Mouse (Mus musculus): ENCODE data around the gene Fancg.
"Not testable (repeated sequence)": the region's sequence is repeated elsewhere in the genome, so short reads cannot be mapped to it uniquely, and the experiment has no call there.

Gene Fancg

DNA sequence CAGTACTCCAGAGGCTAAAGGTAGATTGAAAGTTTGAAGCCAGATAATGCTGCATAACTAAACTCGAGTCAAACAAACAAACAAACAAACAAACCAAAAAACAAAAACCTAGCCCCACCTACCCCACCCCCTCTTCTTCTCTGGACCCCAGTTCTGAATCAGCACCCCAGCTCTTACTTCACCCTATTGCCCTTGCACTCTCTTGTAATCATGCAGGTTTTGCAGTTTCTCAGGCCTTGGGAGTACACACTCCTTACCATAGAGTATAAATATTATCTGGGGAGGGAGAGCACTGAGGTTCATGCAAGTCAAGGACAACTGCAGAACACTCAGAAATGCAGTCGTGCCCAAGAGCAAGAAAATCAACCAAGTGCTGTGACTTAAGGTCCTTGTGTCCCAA lies 9.0 kb downstream of the Fancg start:
- no peak for ATAC-seq (ENCODE audit: insufficient number of reproducible peaks, low FRiP score, low TSS enrichment)

DNA sequence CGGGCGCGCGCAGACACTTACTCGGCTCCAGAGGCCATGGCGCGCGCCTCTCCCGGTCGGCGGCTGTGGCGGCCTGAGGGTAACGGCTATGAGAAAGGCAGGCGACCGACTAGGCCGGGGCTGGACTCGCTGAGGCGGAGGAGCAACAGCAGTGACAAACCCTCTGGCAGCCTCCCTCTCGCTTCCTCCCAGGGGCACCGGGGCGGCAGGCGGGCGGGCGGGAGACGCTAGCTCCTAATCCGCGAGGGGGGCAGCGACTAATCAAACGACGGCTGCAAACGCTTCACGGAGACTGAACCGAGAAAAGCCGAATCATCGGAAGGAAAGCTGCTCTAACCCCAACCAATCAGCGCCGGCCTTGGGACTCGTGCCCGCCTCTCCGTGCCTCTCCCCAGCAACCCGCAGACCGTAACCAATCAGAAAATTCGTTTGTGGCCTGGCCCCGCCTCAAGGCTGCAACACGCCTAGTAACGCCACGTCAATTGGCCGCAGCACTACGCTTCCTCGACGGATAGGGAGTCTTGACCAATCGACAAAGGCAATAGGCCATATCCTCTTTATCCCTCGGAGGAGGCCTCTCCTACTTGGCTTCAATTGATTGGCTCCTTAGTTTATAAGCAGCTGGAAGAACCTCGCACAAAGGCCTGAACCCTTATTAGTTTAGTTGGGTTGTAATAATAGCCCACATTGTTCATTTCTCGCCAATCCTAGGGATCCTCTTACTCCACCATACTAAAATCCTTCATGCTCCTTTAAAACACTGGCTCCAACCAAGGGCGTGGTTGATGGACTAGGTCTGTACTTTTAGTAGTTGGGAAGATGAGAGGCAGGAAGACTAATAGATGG lies 9.9 kb downstream of the Fancg start, which contains the start of gene Vcp:
Gene Vcp, minus strand, starts transcription at position 367 of the 846 bp plus-strand sequence.
- ATAC-seq (ENCODE audit: insufficient number of reproducible peaks, low FRiP score, low TSS enrichment) = peak; percentile 95

DNA sequence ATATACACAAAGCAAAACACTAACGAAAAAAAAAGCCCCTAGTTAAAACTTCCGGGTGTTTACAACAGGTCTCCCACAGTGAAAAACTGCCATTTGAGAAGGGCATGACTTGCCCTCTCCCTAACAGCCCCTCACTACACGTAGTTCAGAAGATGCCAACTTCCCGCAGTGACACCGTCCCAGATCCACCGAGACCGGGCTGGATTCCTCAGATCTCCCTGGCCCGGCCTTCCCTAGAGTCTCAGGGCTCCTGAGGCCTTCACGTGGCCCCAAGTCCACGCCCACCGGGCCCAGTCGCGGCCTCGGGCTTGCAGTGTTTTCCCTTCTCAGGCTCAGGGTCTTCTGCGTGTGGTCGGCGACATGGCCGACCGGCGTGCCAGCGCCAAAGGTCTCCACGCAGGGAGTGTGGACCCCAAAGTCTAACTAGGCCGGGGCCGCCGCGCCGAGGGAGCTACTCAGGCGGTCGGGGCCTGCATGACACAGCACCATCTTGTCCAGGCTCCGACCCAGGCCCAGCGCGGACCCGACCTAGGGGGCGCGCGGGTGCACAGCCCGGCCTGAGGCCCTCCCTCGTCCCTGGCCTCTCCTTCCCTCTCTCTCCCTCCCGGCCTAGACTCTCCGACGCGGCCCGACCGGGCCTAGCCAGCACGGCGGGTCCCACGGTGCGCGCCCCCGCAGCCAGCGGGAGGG lies 10.7 kb downstream of the Fancg start:
- peak; percentile 74 for ATAC-seq (ENCODE audit: insufficient number of reproducible peaks, low FRiP score, low TSS enrichment)

DNA sequence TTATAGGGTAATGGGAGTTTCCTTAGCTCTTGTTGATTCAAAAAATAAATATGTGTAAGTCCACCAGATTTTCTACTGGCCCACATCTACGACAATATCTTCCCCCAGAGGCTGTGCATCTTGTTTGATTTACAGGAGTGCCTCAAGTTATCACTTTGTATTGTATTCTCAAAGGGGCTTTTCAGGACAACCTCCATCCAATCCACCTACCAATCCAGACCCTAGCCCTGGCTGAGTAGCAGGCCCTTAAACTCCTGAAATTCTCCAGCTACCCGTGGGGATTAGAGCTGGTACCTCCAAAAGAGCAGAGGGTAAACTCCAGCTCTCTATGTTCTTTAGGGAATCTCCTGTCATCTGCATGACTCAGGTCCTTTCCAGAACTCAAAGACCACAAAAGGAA lies 12.3 kb downstream of the Fancg start:
- no peak for ATAC-seq (ENCODE audit: insufficient number of reproducible peaks, low FRiP score, low TSS enrichment)

DNA sequence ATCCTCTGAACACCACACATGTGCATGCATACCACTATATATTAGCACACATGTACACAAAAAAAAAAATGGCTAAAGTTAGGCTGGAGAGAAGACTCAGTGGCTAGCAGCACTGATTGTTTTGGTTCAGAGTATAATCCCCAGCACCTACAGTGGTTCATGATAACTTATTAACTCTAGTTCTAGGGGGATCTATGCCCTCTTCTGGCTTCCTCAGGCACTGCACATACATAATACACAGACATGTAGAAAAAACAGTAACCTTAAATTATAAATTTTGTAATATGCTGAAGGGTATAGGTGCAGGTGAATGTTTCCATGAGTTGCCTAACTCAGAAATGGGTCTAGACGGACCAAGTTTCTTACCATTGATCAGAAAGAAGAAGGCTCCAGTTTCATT lies 22.0 kb downstream of the Fancg start:
- ATAC-seq (ENCODE audit: insufficient number of reproducible peaks, low FRiP score, low TSS enrichment) = no peak

DNA sequence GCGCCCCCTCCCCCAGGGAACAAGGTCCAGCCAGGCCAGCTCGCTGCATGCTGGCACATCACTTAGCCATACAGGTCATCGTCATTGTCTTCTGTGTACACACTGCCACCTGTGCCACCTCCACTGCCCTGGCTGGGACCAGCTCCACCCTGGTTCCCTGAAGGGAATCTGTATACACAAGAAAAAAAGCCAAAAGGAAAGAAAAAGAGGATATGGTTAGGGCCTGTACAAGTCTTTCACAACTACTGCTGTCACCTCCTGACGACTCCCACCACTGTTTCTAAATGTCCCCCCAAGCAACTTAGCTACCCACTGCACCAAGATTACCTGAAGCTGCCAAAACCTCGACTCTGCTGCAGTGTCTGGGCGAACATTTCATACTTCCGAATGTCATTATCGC lies 29.8 kb downstream of the Fancg start:
- not testable (repeated sequence) for ATAC-seq (ENCODE audit: insufficient number of reproducible peaks, low FRiP score, low TSS enrichment)

DNA sequence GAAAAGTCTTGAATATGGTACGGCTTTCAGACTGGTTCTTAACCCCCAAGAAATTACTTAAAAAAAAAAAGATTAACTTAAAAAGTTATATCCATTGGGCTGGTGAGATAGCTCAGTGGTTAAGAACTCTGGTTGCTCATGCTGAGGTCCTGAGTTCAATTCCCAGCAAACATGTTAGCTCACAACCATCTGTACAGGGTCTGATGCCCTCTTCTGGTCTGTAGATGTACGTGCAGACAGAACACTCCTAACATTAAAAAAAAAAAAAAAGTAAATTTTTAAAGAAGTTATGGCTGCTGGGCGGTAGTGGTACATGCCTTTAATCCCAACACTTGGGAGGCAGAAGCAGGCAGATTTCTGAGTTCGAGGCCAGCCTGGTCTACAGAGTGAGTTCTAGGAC lies 32.2 kb downstream of the Fancg start:
- no peak for ATAC-seq (ENCODE audit: insufficient number of reproducible peaks, low FRiP score, low TSS enrichment)

DNA sequence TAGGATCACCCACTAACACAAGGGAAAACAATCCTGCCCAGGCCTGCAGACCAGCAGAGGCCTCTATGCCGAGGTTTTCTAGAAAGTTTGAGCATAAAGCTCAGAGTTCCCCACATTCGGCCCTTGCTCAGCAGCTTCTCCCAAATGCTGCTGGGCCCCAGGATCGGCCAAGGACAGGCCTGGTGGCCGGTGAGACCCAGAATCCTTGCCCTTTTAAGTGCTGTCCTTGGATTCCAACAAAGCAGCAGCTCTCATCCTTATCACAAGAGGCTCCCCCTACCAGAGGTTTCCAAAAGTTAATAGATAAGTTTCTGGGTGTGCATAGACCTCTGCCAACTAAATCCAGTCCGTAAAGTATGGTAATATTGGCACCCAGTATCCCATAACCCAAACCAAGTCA lies 36.4 kb downstream of the Fancg start:
- ATAC-seq (ENCODE audit: insufficient number of reproducible peaks, low FRiP score, low TSS enrichment) = no peak

DNA sequence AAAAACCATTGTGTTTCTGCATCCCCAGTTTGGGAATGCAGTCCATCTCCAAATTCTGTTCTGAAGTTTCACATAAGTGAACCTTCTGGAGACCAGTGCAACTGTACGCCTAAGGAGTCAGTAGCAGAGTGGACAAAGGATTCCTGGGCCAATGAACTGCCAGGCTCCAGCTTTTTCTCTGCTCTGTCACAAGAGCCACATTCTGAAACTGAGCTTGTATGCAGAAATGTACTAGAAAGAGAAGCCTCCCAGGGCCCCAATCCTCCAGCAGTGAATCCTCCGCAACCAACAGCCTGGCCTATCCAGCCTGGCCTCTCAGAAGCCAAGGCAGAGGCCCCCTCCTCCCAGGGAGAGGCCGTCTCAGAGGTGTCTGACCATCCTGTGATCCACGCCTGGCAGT lies 37.4 kb downstream of the Fancg start:
- no peak for ATAC-seq (ENCODE audit: insufficient number of reproducible peaks, low FRiP score, low TSS enrichment)

DNA sequence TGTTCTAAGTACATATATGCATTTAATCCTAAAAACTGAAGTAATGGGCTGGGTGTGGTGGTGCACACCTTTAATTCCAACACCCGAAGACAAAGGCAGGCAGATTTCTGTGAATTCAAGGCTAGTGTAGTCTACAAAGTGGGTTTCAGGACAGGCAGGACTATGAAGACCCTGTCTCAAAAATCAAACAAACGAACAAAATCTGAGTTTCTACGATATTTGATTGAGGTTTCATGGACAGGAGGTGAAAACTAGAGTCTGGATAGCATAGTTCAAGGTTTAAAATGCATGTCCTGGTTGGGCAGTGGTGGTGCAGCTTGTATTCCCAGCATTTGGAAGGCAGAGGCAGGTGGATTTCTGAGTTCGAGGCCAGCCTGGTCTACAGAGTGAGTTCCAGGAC lies 41.0 kb downstream of the Fancg start, which contains the start of gene 1700022I11Rik:
Gene 1700022I11Rik, plus strand, starts transcription at position 301 of the 400 bp plus-strand sequence.
- ATAC-seq (ENCODE audit: insufficient number of reproducible peaks, low FRiP score, low TSS enrichment) = no peak

DNA sequence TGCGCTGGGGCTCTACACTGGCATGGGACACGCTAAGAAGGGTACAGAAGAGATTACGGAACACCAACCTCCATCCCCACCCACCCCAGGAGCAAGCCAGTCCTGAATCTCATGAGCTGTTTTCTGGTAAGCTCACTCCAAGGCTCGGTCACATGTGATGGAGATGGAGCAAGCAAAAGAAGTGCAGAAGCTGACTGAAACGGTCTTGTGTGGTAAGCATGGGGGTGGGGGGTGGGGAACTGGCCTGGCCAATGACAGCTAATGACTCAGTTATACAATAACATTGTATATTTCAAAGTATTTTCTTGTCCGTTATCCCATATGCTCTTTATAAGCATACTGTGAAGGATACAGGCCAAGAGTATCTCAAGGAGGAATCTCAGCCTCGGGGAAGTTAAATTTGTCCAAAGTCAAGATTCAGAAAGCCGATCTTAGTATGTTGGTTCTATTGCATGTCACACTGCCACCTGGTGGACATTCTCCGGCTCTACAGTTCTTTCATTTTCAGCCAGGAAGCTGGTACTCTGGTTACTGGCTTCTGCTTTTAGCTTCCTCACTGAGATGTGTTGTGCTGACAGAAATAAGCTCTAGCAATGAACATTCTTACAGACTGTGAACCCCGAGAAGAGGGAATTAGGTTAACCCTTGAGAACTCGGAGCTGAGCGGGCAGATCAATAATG lies 45.1 kb downstream of the Fancg start:
- peak; percentile 52; the same call in 1 of the 2 replicates for ATAC-seq (ENCODE audit: insufficient number of reproducible peaks, low FRiP score, low TSS enrichment)

DNA sequence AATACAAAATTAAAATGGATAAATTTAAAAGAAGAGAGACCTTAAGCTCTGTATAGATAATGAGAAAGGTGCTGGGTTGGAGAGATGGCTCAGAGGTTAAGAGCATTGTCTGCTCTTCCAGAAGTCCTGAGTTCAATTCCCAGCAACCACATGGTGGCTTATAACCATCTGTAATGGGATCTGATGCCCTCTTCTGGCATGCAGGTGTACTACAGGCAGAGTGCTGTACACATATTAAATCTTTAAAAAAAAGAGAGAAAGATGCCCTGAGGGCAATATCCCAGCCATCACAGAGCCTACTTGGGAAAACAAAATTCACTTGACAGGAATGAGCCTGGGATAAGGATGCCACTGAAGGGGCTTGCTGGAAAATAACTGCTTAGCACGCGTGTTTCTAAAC lies 46.8 kb downstream of the Fancg start:
- no peak for ATAC-seq (ENCODE audit: insufficient number of reproducible peaks, low FRiP score, low TSS enrichment)

DNA sequence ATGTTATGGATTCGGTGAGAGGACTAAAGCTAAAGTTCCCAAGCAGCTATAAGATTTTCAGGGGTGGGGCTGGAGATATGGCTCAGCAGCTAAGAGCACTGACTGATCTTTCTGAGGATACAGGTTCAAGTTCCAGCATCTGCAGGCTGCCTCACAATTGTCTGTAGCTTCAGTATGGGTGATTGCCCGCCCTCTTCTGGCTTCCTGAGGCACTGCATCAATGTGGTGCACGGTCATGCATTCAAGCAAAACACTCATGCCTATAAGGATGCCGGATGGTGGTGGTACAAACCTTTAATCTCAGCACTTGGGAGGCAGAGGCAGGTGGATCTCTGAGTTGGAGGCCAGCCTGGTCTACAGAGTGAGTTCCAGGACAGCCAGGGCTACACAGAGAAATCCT lies 48.7 kb downstream of the Fancg start:
- ATAC-seq (ENCODE audit: insufficient number of reproducible peaks, low FRiP score, low TSS enrichment) = no peak

DNA sequence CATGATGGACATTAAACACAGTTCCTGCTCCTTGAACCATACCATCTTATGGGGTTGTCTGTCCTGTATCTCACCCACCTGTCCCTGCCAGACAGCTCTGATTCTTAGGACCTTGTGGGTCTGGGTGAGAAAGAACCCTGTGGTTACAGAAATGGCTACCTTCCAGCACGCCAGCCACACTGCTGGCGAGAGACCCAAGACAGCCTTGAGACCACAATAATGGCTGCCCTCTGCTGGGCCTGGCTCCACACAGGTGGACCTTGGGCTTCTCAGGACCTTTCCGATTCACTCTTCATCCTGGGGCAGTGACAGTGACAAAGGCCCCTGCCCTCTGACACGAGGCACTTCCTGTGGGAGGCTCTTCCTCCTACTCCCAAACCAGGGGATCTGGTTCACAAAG lies 50.9 kb downstream of the Fancg start:
- no peak for ATAC-seq (ENCODE audit: insufficient number of reproducible peaks, low FRiP score, low TSS enrichment)

DNA sequence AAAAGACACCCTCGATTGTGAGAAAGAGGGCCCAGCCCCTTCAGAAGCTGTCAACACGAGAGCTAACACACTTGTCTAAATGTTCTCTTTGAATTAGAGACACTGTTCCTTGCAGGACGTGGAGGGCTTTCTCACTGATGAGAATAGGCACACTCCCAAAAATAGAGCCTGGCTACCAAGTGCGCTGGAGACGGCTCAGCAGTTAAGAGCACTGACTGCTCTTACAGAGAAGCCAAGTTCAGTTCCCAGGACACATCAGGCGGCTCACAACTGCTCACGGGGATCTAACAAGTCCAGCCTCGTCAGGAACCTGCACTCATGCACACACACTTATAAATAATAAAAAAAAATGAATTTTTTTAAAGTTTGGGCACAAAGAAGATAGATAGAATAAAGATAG lies 51.4 kb downstream of the Fancg start:
- ATAC-seq (ENCODE audit: insufficient number of reproducible peaks, low FRiP score, low TSS enrichment) = no peak

DNA sequence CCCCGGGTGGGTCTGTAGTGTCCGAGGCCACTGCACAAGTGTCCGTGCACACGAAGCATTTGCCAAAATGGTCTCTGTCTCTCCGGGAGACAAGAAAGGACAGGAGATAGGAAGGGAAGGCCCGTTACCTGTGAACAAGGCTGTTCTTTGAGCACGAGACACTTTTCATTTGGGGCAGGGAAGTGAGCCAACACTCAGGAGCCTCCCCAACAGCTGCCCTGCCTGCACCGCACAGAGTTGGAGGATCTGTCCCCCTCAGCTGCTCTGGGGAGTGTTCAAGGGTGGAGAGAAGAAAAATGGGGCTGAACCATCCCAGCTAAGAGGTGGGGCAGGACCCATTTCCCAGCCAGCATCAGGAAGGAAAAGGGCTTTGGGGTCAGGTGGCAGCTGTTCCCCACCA lies 52.3 kb downstream of the Fancg start:
- no peak for ATAC-seq (ENCODE audit: insufficient number of reproducible peaks, low FRiP score, low TSS enrichment)

DNA sequence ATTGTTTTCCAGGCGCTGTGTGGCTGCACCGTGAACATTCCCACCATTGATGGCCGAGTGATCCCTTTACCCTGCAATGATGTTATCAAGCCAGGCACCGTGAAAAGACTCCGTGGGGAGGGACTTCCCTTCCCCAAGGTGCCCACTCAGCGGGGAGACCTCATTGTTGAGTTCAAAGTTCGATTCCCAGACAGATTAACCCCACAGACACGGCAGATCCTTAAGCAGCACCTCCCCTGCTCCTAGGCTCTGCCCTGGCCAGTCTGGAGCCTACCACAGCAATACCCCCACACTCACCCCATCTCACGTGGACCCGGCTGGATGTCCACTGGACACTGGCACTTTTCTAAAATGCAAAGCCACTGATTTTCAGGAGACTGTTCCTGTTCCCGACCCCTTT lies 53.0 kb downstream of the Fancg start:
- ATAC-seq (ENCODE audit: insufficient number of reproducible peaks, low FRiP score, low TSS enrichment) = no peak

DNA sequence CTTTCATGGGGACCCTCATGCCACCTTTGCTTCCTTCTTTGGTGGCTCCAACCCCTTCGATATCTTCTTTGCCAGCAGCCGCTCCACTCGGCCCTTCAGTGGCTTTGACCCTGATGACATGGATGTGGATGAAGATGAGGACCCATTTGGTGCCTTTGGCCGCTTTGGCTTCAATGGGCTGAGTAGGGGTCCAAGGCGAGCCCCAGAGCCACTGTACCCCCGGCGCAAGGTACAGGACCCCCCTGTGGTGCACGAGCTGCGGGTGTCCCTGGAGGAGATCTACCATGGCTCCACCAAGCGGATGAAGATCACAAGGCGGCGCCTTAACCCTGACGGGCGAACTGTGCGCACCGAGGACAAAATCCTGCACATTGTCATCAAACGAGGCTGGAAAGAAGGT lies 53.7 kb downstream of the Fancg start:
- ATAC-seq (ENCODE audit: insufficient number of reproducible peaks, low FRiP score, low TSS enrichment) = no peak

DNA sequence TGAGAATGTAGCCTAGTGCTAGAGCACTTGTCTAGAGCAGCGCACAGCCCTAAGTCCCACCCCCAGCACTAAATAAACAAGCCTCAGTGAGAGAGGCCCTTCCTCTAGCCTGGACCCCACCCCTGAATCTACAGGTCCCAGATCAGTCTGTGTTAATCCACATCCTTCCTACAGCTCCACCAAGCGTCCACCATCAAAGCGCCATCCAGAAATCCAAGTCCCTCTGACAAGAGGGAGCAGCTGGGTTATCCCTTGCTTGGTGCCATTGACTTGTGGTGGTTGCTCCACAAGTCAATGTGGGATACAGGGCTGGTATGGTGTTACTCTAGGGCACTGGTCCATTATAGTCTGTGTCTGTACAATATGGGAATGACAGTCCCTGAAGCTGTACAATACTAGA lies 55.1 kb downstream of the Fancg start:
- no peak for ATAC-seq (ENCODE audit: insufficient number of reproducible peaks, low FRiP score, low TSS enrichment)

DNA sequence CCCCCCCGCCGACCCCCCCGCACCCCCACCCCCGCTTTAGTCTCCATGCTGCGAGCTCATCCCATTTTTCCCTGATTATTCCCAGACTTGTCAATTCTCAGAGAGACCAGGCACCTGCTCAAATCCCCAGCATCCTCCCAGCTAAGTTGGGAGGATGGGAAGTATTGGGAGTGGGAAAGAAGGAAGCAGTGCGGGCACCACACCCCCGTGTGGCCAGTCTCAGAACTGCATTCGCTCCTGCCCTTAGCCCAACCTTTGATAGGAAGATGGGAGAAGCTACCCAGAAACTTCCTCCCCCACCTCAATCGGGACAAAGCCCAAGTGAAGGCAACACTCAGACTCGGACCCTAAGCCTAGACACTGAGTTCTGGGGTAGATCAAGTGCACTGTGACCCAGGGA lies 56.0 kb downstream of the Fancg start:
- ATAC-seq (ENCODE audit: insufficient number of reproducible peaks, low FRiP score, low TSS enrichment) = no peak

DNA sequence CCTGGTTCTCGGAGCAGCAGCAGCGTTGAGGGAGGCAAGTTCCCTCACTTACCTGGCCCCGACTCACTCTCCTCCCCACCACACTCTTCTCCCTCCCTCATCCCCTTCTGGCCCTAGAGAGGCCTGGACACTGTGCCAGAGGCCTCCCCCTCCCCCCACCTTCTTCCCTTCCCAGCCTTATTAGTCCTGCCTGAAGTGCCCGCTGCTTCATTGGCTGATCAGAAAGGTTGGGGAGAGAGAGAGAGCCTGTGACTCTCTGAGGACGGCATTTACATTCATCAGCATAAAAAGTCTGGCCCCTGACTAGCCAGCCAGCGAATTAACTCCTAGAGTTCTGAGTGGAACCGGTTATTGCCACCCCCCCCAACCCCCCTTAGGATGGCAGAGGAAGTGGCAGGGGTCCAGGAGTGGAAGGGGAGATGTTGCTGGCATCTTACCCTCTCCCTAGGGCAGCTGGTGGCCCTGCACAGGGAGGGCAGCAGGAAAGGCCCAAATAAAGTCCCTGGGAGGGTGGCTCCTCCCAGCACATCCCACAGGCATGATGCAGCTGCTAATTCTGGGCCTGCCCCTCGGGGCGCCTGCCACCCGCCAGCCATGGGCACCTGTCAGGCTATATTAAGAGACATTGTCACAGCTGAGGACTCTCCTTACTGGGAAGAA lies 56.7 kb downstream of the Fancg start:
- ATAC-seq (ENCODE audit: insufficient number of reproducible peaks, low FRiP score, low TSS enrichment) = no peak

Measured in cerebellum, adult (tissue).